Mouse (Mus musculus) ES-E14 (cell line): Measurements from ENCODE around the gene Hap1. TPM values are rescaled to one million over a fixed set of nuclear protein-coding genes. Genes with fewer than 3 reads are reported as not detected.
A peak's percentile ranks its signal among the peaks of the same experiment; 100 is the strongest.

Experiments
- DNase-seq: peaks from one replicate; pipeline ENCODE4 v3.0.0-alpha.2; 2013; ENCODE audit warnings: low read depth, low spot score
- H3K27ac ChIP-seq: 2 replicates; pipeline ENCODE4 v1.5.1; 2012; ENCODE audit warnings: low read depth, mild to moderate bottlenecking, low read length, moderate library complexity, mixed read lengths; ENCODE audit not compliant: poor library complexity, insufficient read depth, severe bottlenecking
- H3K36me3 ChIP-seq: 2 replicates; pipeline ENCODE4 v1.6.1; 2012; ENCODE audit warnings: mild to moderate bottlenecking, low read length, moderate library complexity, mixed read lengths; ENCODE audit not compliant: control insufficient read depth, poor library complexity, insufficient read depth, severe bottlenecking
- H3K4me1 ChIP-seq, 2 experiments: fragments of 150-350 bp in 1 of 2; sonication (generic) in 1 of 2; 2 replicates each; pipeline ENCODE4 v1.6.1; 2012; ENCODE audit warnings: low read length in 2 of 2, mild to moderate bottlenecking in 1 of 2, mixed read lengths in 1 of 2; ENCODE audit not compliant: control insufficient read depth in 2 of 2, insufficient read depth in 2 of 2, poor library complexity in 1 of 2
- H3K4me3 ChIP-seq, 2 experiments: fragments of 150-350 bp in 1 of 2; sonication (generic) in 1 of 2; 2 replicates each; pipeline ENCODE4 v1.5.1; 2012; ENCODE audit warnings: low read length in 2 of 2, low read depth in 1 of 2, mild to moderate bottlenecking in 1 of 2, mixed read lengths in 1 of 2; ENCODE audit not compliant: insufficient read depth in 1 of 2, poor library complexity in 1 of 2, severe bottlenecking in 1 of 2
- H3K9ac ChIP-seq: 2 replicates; pipeline ENCODE4 v1.6.1; 2012; ENCODE audit warnings: low read depth, mild to moderate bottlenecking, low read length, mixed read lengths; ENCODE audit not compliant: poor library complexity, insufficient read depth, severe bottlenecking
- H3K9me3 ChIP-seq: fragments of 150-350 bp; sonication (generic); 2 replicates; pipeline ENCODE4 v1.6.1; 2012; ENCODE audit warnings: low read depth, mild to moderate bottlenecking, low read length; ENCODE audit not compliant: control insufficient read depth, insufficient read depth
- CHD2 ChIP-seq: IDR thresholded peaks from 2 replicates; pipeline ENCODE4 v1.6.1; 2014; ENCODE audit warnings: mild to moderate bottlenecking, low read depth, low read length, inconsistent platforms
- HCFC1 ChIP-seq: IDR thresholded peaks from 2 replicates; pipeline ENCODE4 v1.6.1; 2012; ENCODE audit warnings: low read length, inconsistent platforms, borderline replicate concordance; ENCODE audit not compliant: insufficient read depth
- MAFK ChIP-seq: IDR thresholded peaks from 2 replicates; pipeline ENCODE4 v1.6.1; 2014; ENCODE audit warnings: mild to moderate bottlenecking, low read depth, low read length, inconsistent platforms; ENCODE audit not compliant: insufficient read depth
- ZC3H11A ChIP-seq: IDR thresholded peaks from 2 replicates; pipeline ENCODE4 v1.6.1; 2012; ENCODE audit warnings: low read depth, mild to moderate bottlenecking, inconsistent platforms, low read length, borderline replicate concordance
- ZNF384 ChIP-seq: IDR thresholded peaks from 2 replicates; pipeline ENCODE4 v1.6.1; 2012; ENCODE audit warnings: low read depth, low read length, inconsistent platforms
- in situ Hi-C, 2 experiments: fragments of 600-800 bp; cut with MboI; formaldehyde crosslinking; loops; one replicate each; pipeline ENCODE4 v1.15.1; 2025; ENCODE audit warnings: low sequenced_read_pairs in 2 of 2, inconsistent platforms in 1 of 2; ENCODE audit not compliant: unreplicated experiment in 2 of 2
- total RNA-seq: library from RNA; depleted of rRNA; stranded (reverse); fragments of 300-350 nt; gene quantifications from 2 replicates; pipeline ENCODE4 v1.2.3, GENCODE M21; 2012

Gene Hap1
- total RNA-seq, 1 experiment, result 21.4 TPM

- peaks cover 0 to 18% of the 10 kb centered on the region in 2 experiments; a peak in 2 of 4 replicates for H3K4me1 ChIP-seq
- H3K9me3 ChIP-seq, result no peaks in the 10 kb centered on the region
- H3K36me3 ChIP-seq, result peaks cover 14% of the 10 kb centered on the region
- H3K27ac ChIP-seq, result no peak overlapping the region
- TF ChIP-seq ZNF384 (no peak), HCFC1 (no peak)
- in situ Hi-C loops, result no loop called here
- peak overlapping the region; percentile 83 to 84 for H3K4me3 ChIP-seq
- no peak for DNase-seq
- H3K9ac ChIP-seq, result peak overlapping the region; percentile 69
Observed at GRCm38 (mm10) chr11:100356819-100357211, 887 bp upstream of the Hap1 start.

- peaks cover 0 to 18% of the 10 kb centered on the region in 2 experiments; a peak in 2 of 4 replicates for H3K4me1 ChIP-seq
- H3K36me3 ChIP-seq, result peaks cover 23% of the 10 kb centered on the region
- no peak overlapping the region for H3K27ac ChIP-seq
- H3K4me3 ChIP-seq, result peak overlapping the region; percentile 83 to 84
- H3K9ac ChIP-seq, result peak overlapping the region; percentile 69
- no peak for DNase-seq
- no peak for TF ChIP-seq CHD2
- no peak for TF ChIP-seq HCFC1
- TF ChIP-seq ZC3H11A, result no peak
- TF ChIP-seq ZNF384, result no peak
- TF ChIP-seq MAFK, result no peak
- no peaks in the 10 kb centered on the region for H3K9me3 ChIP-seq
- in situ Hi-C loops, result no loop called here
Observed at GRCm38 (mm10) chr11:100355151-100355951, 577 bp downstream of the Hap1 start.

- no peak for DNase-seq
- in situ Hi-C loops, result no loop called here
- TF ChIP-seq MAFK, result no peak
- no peak for TF ChIP-seq CHD2
- no peak for TF ChIP-seq HCFC1
- TF ChIP-seq ZC3H11A, result no peak
- TF ChIP-seq ZNF384, result no peak
- Histone ChIP-seq H3K4me1 (peaks cover 0 to 29% of the 10 kb centered on the region in 2 experiments; a peak in 2 of 4 replicates), H3K4me3 (no peak overlapping the region), H3K27ac (no peak overlapping the region), H3K36me3 (peaks cover 36% of the 10 kb centered on the region), H3K9ac (peak overlapping the region; percentile 8; the same call in 1 of the 2 replicates), H3K9me3 (no peaks in the 10 kb centered on the region)
Observed at GRCm38 (mm10) chr11:100352076-100352857, 3.7 kb downstream of the Hap1 start.

- no peak overlapping the region for H3K27ac ChIP-seq
Observed at GRCm38 (mm10) chr11:100344269-100344668, 11.7 kb downstream of the Hap1 start.

More at GRCm38 (mm10) chr11:100344269-100344668, 11.7 kb downstream of the Hap1 start:
- Histone ChIP-seq H3K36me3 (peaks cover 11% of the 10 kb centered on the region; the same call in 1 of the 2 replicates), H3K9me3 (no peaks in the 10 kb centered on the region), H3K4me1 (peaks cover 0 to 12% of the 10 kb centered on the region in 2 experiments; a peak in 1 of 4 replicates), H3K4me3 (no peak overlapping the region), H3K9ac (no peak overlapping the region)
- no peak for TF ChIP-seq CHD2
- TF ChIP-seq MAFK, result peak; percentile 50; the same call in 1 of the 2 replicates
- TF ChIP-seq ZNF384, result no peak
- no peak for TF ChIP-seq HCFC1
- DNase-seq, result no peak
- in situ Hi-C loops, result no loop called here
